Comparison of ENCODE assay signal across 9 mouse cellular contexts in genomic region chr4:136468553-136469327, GRCm38 (mm10). TPM values are rescaled to one million over a fixed set of nuclear protein-coding genes. Genes with fewer than 3 reads are reported as not detected.
DNase-seq lines count a peak whose midpoint lies in the region; ATAC-seq and TF ChIP-seq lines count a peak whose summit lies in the region.
"Had no signal": no experiment of that assay in that cellular context is flagged by ENCODE, and none has a peak within 500 bp of the region (broad histone marks: within the 10 kb centered on the region; RNA-seq: fewer than 3 reads in every experiment).

No protein-coding gene starts in this region.

- H3K27me3 ChIP-seq in erythroblast, embryonic 14.5 days (ENCODE audit: control insufficient read depth), result peaks cover 56% of the 10 kb centered on the region
- H3K27me3 ChIP-seq in E14TG2a.4 (ENCODE audit: insufficient read depth, low read length), result no peaks in the 10 kb centered on the region
- H3K27me3 ChIP-seq in heart, postnatal 0 days (ENCODE audit: control insufficient read depth, insufficient read depth, low read length), result no peaks in the 10 kb centered on the region
- H3K27me3 ChIP-seq in limb, embryonic 10.5 days (ENCODE audit: low read depth, poor library complexity, severe bottlenecking), result peaks cover 26% of the 10 kb centered on the region
- H3K27me3 ChIP-seq in neural tube, embryonic 13.5 days, result peaks cover 16% of the 10 kb centered on the region

- H3K27ac ChIP-seq in heart, postnatal 0 days (ENCODE audit: low read depth), result peak overlapping the region; percentile 98
- H3K27ac ChIP-seq in limb, embryonic 10.5 days, result no peak overlapping the region; the same call in 1 of the 2 replicates
- H3K27ac ChIP-seq in neural tube, embryonic 13.5 days (replicated peaks), result peak overlapping the region; percentile 29; the same call in 1 of the 2 replicates

- ATAC-seq in erythroblast, adult 5-6 weeks (replicated peaks; ENCODE audit: low FRiP score, poor library complexity, severe bottlenecking), result no peak
- no peak for ATAC-seq in heart, postnatal 0 days (ENCODE audit: insufficient read depth, low read depth)
- ATAC-seq in neural tube, embryonic 13.5 days (ENCODE audit: low read depth), result peak; percentile 48; the same call in 1 of the 2 replicates

- 72% methylated on average over 14 of the region's 14 CpGs for WGBS in heart, postnatal 0 days
- 75% methylated on average over 14 of the region's 14 CpGs for WGBS in limb, embryonic 10.5 days
- 66% methylated on average over 14 of the region's 14 CpGs for whole genome bisulfite sequencing in neural tube, embryonic 13.5 days

- H3K4me2 ChIP-seq in heart, postnatal 0 days (ENCODE audit: low read depth, low read length), result peak overlapping the region; percentile 69
- peak overlapping the region; percentile 70 for H3K4me2 ChIP-seq in neural tube, embryonic 13.5 days

- H3K9me3 ChIP-seq in erythroblast, embryonic 14.5 days (ENCODE audit: control insufficient read depth, low read length), result no peaks in the 10 kb centered on the region; the same call in 1 of the 2 replicates
- H3K9me3 ChIP-seq in E14TG2a.4 (ENCODE audit: low read length), result no peaks in the 10 kb centered on the region
- H3K9me3 ChIP-seq in heart, postnatal 0 days (replicated peaks; ENCODE audit: control insufficient read depth, low read length), result no peaks in the 10 kb centered on the region
- H3K9me3 ChIP-seq in limb, embryonic 10.5 days (replicated peaks), result no peaks in the 10 kb centered on the region
- H3K9me3 ChIP-seq in neural tube, embryonic 13.5 days, result no peaks in the 10 kb centered on the region

- TF ChIP-seq CTCF in E14TG2a.4 (conservative IDR thresholded peaks at IDR 0.05; ENCODE audit: low read length), result no peak
- no peak for TF ChIP-seq CTCF in heart, postnatal 0 days (IDR thresholded peaks at IDR 0.05; ENCODE audit: low read depth)

- DNase-seq in cerebellum, postnatal 36 days, result peak; percentile 47 to 57
- no peak for DNase-seq in heart, postnatal 0 days (ENCODE audit: low spot score)
- no peak for DNase-seq in limb, embryonic 10.5 days (ENCODE audit: low spot score)
- DNase-seq in urinary bladder, postnatal 14 days (ENCODE audit: low spot score), result no peak

- no peak for TF ChIP-seq EP300 in heart, postnatal 0 days (IDR thresholded peaks at IDR 0.05; ENCODE audit: low read depth)

- H3K9ac ChIP-seq in heart, postnatal 0 days (replicated peaks; ENCODE audit: low read depth, low read length), result no peak overlapping the region
- H3K9ac ChIP-seq in neural tube, embryonic 13.5 days, result no peak overlapping the region

- peak overlapping the region; percentile 80 for H3K4me3 ChIP-seq in erythroblast, embryonic 14.5 days (replicated peaks)
- peak overlapping the region; percentile 92 for H3K4me3 ChIP-seq in E14TG2a.4 (replicated peaks; ENCODE audit: low read length)
- no peak overlapping the region for H3K4me3 ChIP-seq in heart, postnatal 0 days (ENCODE audit: low read depth, low read length)
- peak overlapping the region; percentile 72; the same call in 1 of the 2 replicates for H3K4me3 ChIP-seq in limb, embryonic 10.5 days
- H3K4me3 ChIP-seq in neural tube, embryonic 13.5 days, result no peak overlapping the region

- peaks cover 29% of the 10 kb centered on the region for H3K4me1 ChIP-seq in erythroblast, embryonic 14.5 days (ENCODE audit: control insufficient read depth)
- peaks cover 71% of the 10 kb centered on the region for H3K4me1 ChIP-seq in E14TG2a.4 (replicated peaks; ENCODE audit: low read depth, low read length)
- peaks cover 28% of the 10 kb centered on the region for H3K4me1 ChIP-seq in heart, postnatal 0 days (ENCODE audit: control insufficient read depth, insufficient read depth)
- H3K4me1 ChIP-seq in limb, embryonic 10.5 days, result peaks cover 35% of the 10 kb centered on the region
- peaks cover 42% of the 10 kb centered on the region for H3K4me1 ChIP-seq in neural tube, embryonic 13.5 days (replicated peaks)

- H3K36me3 ChIP-seq in erythroblast, embryonic 14.5 days (ENCODE audit: control insufficient read depth), result no peaks in the 10 kb centered on the region
- H3K36me3 ChIP-seq in E14TG2a.4 (ENCODE audit: insufficient read depth, low read length), result peaks cover 8% of the 10 kb centered on the region; the same call in 1 of the 2 replicates
- no peaks in the 10 kb centered on the region for H3K36me3 ChIP-seq in heart, postnatal 0 days (replicated peaks; ENCODE audit: control insufficient read depth, insufficient read depth, low read length)
- no peaks in the 10 kb centered on the region for H3K36me3 ChIP-seq in limb, embryonic 10.5 days
- H3K36me3 ChIP-seq in neural tube, embryonic 13.5 days, result no peaks in the 10 kb centered on the region

RNA-seq across cellular contexts. Expression of gene Luzp1, which starts 0.8 kb away (rescaled TPM):
- 0.05 and 0.15 TPM in 2 replicates for polyA plus RNA-seq in erythroblast, embryonic 14.5 days (2012)
- 0.42 and 1.2 TPM in 2 replicates for total RNA-seq in erythroblast, adult 5-6 weeks (2015; ENCODE audit: low replicate concordance)
- 1.0 and 10.7 TPM in 2 replicates for total RNA-seq in erythroblast, adult 5-6 weeks (2017; ENCODE audit: low replicate concordance)
- total RNA-seq in heart, postnatal 0 days (2014; rRNA removed; ENCODE audit: low replicate concordance), result 22.6 and 24.5 TPM in 2 replicates
- polyA plus RNA-seq in heart, postnatal 0 days (2015; fragmentation: Nextera tagmentation; extraction: Ambion mirVana), result 80.2 and 91.1 TPM in 2 replicates
- polyA plus RNA-seq in limb, embryonic 10.5 days (2016; fragmentation: Nextera tagmentation; extraction: Ambion mirVana), result 151 and 152 TPM in 2 replicates
- 70.9 and 77.6 TPM in 2 replicates for polyA plus RNA-seq in neural tube, embryonic 13.5 days (2015; fragmentation: Nextera tagmentation; extraction: Ambion mirVana)

RNA-seq across cellular contexts. Expression of gene 6030445D17Rik, which starts 6.7 kb away (rescaled TPM):
- not detected in 2 replicates for polyA plus RNA-seq in erythroblast, embryonic 14.5 days (2012)
- total RNA-seq in erythroblast, adult 5-6 weeks (2015; ENCODE audit: low replicate concordance), result not detected in 2 replicates
- not detected in 2 replicates for total RNA-seq in erythroblast, adult 5-6 weeks (2017; ENCODE audit: low replicate concordance)
- not detected in 2 replicates for total RNA-seq in heart, postnatal 0 days (2014; rRNA removed; ENCODE audit: low replicate concordance)
- polyA plus RNA-seq in heart, postnatal 0 days (2015; fragmentation: Nextera tagmentation; extraction: Ambion mirVana), result 0.27 and 0.43 TPM in 2 replicates
- polyA plus RNA-seq in limb, embryonic 10.5 days (2016; fragmentation: Nextera tagmentation; extraction: Ambion mirVana), result 0.11 and 0.16 TPM in 2 replicates
- 0.43 TPM in 1 of 2 replicates, not detected in the other for polyA plus RNA-seq in neural tube, embryonic 13.5 days (2015; fragmentation: Nextera tagmentation; extraction: Ambion mirVana)

RNA-seq across cellular contexts. Expression of gene Htr1d, which starts 45.4 kb away (rescaled TPM):
- not detected in 2 replicates for polyA plus RNA-seq in erythroblast, embryonic 14.5 days (2012)
- total RNA-seq in erythroblast, adult 5-6 weeks (2015; ENCODE audit: low replicate concordance), result not detected in 2 replicates
- not detected in 2 replicates for total RNA-seq in erythroblast, adult 5-6 weeks (2017; ENCODE audit: low replicate concordance)
- total RNA-seq in heart, postnatal 0 days (2014; rRNA removed; ENCODE audit: low replicate concordance), result not detected in 2 replicates
- not detected in 2 replicates for polyA plus RNA-seq in heart, postnatal 0 days (2015; fragmentation: Nextera tagmentation; extraction: Ambion mirVana)
- 0.30 TPM in 1 of 2 replicates, not detected in the other for polyA plus RNA-seq in limb, embryonic 10.5 days (2016; fragmentation: Nextera tagmentation; extraction: Ambion mirVana)
- polyA plus RNA-seq in neural tube, embryonic 13.5 days (2015; fragmentation: Nextera tagmentation; extraction: Ambion mirVana), result 0.75 and 1.4 TPM in 2 replicates
- total RNA-seq: liver, adult 2 months had no signal

Comparison
In these comparisons a context has a peak if more than half of its experiments do, and no peak if none do; other contexts are left out.
1. H3K4me3 ChIP-seq: peak in erythroblast, embryonic 14.5 days (single experiment), E14TG2a.4 (single experiment) and limb, embryonic 10.5 days (single experiment); none in heart, postnatal 0 days (single experiment) and neural tube, embryonic 13.5 days (single experiment).
2. DNase-seq: peak in cerebellum, postnatal 36 days (2 of 2); none in heart, postnatal 0 days (single experiment), limb, embryonic 10.5 days (single experiment) and urinary bladder, postnatal 14 days (single experiment).
3. RNA of gene Luzp1, which starts 0.8 kb away (polyA plus RNA-seq): 151 to 152 TPM in limb, embryonic 10.5 days, 80.2 to 91.1 TPM in heart, postnatal 0 days and 70.9 to 77.6 TPM in neural tube, embryonic 13.5 days; 0.05 to 0.15 TPM in erythroblast, embryonic 14.5 days; every median in the first group is over 10 times any median in the second.